Mouse (Mus musculus): ENCODE measurements around the gene Nat8f1. TPM values are rescaled to one million over a fixed set of nuclear protein-coding genes. Genes with fewer than 3 reads are reported as not detected.
"Not testable (repeated sequence)": the region's sequence is repeated elsewhere in the genome, so short reads cannot be mapped to it uniquely, and the experiment has no call there.

The Nat8f1 gene
- polyA plus RNA-seq, 1 experiment from 2014 or later: 4.1 TPM

DNA sequence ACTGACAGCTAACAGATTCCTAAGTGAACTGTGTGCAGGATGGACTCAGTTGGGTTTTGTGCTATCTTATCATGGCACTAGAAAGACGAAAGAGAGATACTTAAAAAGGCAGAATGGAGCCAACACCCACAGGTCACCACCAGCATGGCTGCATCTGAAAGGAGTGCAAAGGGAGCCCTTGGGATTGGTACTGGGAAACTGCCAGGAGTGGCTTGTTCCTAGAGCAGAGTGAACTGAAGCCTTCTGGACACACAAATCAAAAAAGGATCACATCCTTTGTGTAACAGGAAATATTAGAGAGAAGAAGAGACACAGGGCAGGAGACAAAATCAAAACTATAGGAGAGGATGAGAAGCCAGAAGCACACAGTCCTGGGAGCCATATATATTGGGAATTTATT lies 48.5 kb downstream of the Nat8f1 start:
- not testable (repeated sequence) for H3K4me3 ChIP-seq (ENCODE audit: low read depth, low read length); H3K36me3 ChIP-seq (replicated peaks; ENCODE audit: control insufficient read depth, insufficient read depth, low read depth, low read length); H3K27ac ChIP-seq (replicated peaks; ENCODE audit: low read depth, low read length); H3K27me3 ChIP-seq (ENCODE audit: control insufficient read depth, insufficient read depth, low read length); H3K4me1 ChIP-seq (ENCODE audit: control insufficient read depth, insufficient read depth, low read length); H3K4me2 ChIP-seq (ENCODE audit: low read depth, low read length); DNase-seq (ENCODE audit: low spot score); ATAC-seq (replicated peaks; ENCODE audit: insufficient number of reproducible peaks, low FRiP score, low TSS enrichment, low read depth); H3K9ac ChIP-seq (replicated peaks; ENCODE audit: low read length); H3K9me3 ChIP-seq (replicated peaks; ENCODE audit: control insufficient read depth, low read length)
- WGBS: 75% methylated on average over 1 of the region's 1 CpGs

GRCm38 (mm10) chr6:85866166-85866565 lies 49.3 kb downstream of the Nat8f1 start:
- not testable (repeated sequence) for H3K4me3 ChIP-seq (ENCODE audit: low read depth, low read length); H3K4me1 ChIP-seq (ENCODE audit: control insufficient read depth, insufficient read depth, low read length); H3K36me3 ChIP-seq (replicated peaks; ENCODE audit: control insufficient read depth, insufficient read depth, low read depth, low read length); H3K27ac ChIP-seq (replicated peaks; ENCODE audit: low read depth, low read length); DNase-seq (ENCODE audit: low spot score); H3K9ac ChIP-seq (replicated peaks; ENCODE audit: low read length); ATAC-seq (replicated peaks; ENCODE audit: insufficient number of reproducible peaks, low FRiP score, low TSS enrichment, low read depth); H3K4me2 ChIP-seq (ENCODE audit: low read depth, low read length); H3K9me3 ChIP-seq (replicated peaks; ENCODE audit: control insufficient read depth, low read length); H3K27me3 ChIP-seq (ENCODE audit: control insufficient read depth, insufficient read depth, low read length)
- 90% methylated on average over 3 of the region's 3 CpGs for WGBS

DNA sequence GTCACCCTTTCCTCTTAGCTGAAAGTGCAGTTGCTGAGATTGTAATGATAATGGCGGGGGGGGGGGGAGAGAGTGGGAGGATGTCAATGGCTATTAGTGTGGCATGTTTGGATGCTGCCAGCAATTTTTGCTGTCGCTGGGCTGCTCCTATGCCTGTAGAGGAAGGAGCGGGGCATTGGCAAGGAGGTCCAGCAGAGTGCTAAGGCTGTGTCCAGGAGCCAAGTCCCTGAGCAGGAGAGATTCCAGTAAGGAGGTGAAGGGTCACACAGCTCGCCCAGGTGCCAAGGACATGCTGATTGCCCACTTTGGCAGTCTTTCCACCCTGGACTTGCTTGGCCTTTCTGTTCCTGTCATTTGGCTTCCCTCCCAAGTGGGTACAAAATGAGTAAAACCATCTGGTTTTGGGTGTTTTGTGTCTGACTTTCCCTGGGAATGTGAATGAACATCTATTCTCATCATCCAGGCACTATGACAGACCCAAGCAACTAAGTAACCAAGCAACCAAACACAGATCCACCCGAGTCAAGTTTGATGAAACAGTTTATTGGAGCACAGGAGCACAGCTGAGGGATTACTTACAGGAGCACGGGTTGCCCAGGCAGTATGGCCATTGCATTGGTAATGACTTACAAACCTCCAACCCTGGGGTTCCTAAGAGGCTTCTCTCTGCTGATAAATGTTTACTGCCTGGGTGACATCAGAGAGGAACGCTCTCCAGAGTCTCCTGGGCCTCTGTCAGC lies 50.4 kb downstream of the Nat8f1 start:
- H3K9me3 ChIP-seq (replicated peaks; ENCODE audit: control insufficient read depth, low read length); DNase-seq (ENCODE audit: low spot score); H3K4me3 ChIP-seq (ENCODE audit: low read depth, low read length); H3K27ac ChIP-seq (replicated peaks; ENCODE audit: low read depth, low read length); ATAC-seq (replicated peaks; ENCODE audit: insufficient number of reproducible peaks, low FRiP score, low TSS enrichment, low read depth); H3K4me1 ChIP-seq (ENCODE audit: control insufficient read depth, insufficient read depth, low read length); H3K36me3 ChIP-seq (replicated peaks; ENCODE audit: control insufficient read depth, insufficient read depth, low read depth, low read length); H3K27me3 ChIP-seq (ENCODE audit: control insufficient read depth, insufficient read depth, low read length); H3K4me2 ChIP-seq (ENCODE audit: low read depth, low read length); H3K9ac ChIP-seq (replicated peaks; ENCODE audit: low read length): not testable (repeated sequence)
- 84% methylated on average over 6 of the region's 7 CpGs for WGBS

- Histone ChIP-seq H3K27me3 (ENCODE audit: control insufficient read depth, insufficient read depth, low read length) (no peaks in the 10 kb centered on the region), H3K4me3 (ENCODE audit: low read depth, low read length) (no peak overlapping the region), H3K4me2 (ENCODE audit: low read depth, low read length) (no peak overlapping the region), H3K9ac (replicated peaks; ENCODE audit: low read length) (no peak overlapping the region), H3K36me3 (replicated peaks; ENCODE audit: control insufficient read depth, insufficient read depth, low read depth, low read length) (no peaks in the 10 kb centered on the region), H3K27ac (replicated peaks; ENCODE audit: low read depth, low read length) (no peak overlapping the region), H3K4me1 (ENCODE audit: control insufficient read depth, insufficient read depth, low read length) (no peaks in the 10 kb centered on the region), H3K9me3 (replicated peaks; ENCODE audit: control insufficient read depth, low read length) (no peaks in the 10 kb centered on the region)
- DNase-seq (ENCODE audit: low spot score) (no peak), ATAC-seq (replicated peaks; ENCODE audit: insufficient number of reproducible peaks, low FRiP score, low TSS enrichment, low read depth) (no peak)
- WGBS: 96% methylated on average over 2 of the region's 2 CpGs
Measured at GRCm38 (mm10) chr6:85863840-85864239, 51.6 kb downstream of the Nat8f1 start.

DNA sequence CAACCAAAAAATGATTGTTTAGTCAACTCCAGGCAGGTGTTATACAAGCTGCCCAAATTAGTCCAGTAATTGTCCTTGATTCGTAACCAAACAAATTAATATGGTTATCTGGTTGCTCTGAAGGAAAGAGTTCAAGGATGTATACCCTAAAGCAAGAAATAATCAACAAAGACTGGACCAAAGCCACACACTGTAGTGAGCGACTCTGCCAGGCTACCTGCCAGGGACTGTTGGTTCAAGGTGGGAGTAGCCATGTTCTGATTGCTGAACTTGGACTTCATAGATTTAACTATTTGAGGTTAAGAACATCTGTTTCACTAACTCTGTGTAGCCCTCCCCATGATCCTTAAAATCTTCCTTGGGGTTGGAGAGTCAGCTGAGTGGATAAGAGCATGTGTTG lies 52.4 kb downstream of the Nat8f1 start:
- WGBS: 79% methylated on average over 2 of the region's 2 CpGs
- Histone ChIP-seq H3K9me3 (replicated peaks; ENCODE audit: control insufficient read depth, low read length) (no peaks in the 10 kb centered on the region), H3K4me2 (ENCODE audit: low read depth, low read length) (no peak overlapping the region), H3K4me3 (ENCODE audit: low read depth, low read length) (no peak overlapping the region), H3K36me3 (replicated peaks; ENCODE audit: control insufficient read depth, insufficient read depth, low read depth, low read length) (no peaks in the 10 kb centered on the region), H3K4me1 (ENCODE audit: control insufficient read depth, insufficient read depth, low read length) (no peaks in the 10 kb centered on the region), H3K27me3 (ENCODE audit: control insufficient read depth, insufficient read depth, low read length) (no peaks in the 10 kb centered on the region), H3K9ac (replicated peaks; ENCODE audit: low read length) (no peak overlapping the region), H3K27ac (replicated peaks; ENCODE audit: low read depth, low read length) (no peak overlapping the region)
- no peak for ATAC-seq (replicated peaks; ENCODE audit: insufficient number of reproducible peaks, low FRiP score, low TSS enrichment, low read depth)
- DNase-seq (ENCODE audit: low spot score): no peak

DNA sequence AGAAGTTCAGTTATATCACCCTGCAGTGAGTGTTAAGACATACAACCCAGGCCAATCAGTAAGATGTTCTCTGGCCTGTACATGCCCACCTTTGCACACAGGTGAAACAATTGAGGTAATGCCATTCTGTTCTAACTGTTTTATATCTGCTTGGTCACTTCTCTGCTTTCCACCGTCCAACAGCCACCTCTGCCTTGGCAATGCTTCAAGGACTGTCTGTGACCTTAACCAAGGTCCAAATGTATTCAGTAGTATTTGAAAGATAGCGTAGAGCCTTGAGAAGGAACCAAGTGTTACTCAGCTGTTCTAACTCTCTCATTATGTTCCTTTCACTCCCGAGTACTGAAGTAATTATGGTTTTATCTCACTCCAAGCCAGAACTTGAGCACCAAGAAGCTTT lies 52.9 kb downstream of the Nat8f1 start:
- no peaks in the 10 kb centered on the region for H3K9me3 ChIP-seq (replicated peaks; ENCODE audit: control insufficient read depth, low read length)
- no peak for ATAC-seq (replicated peaks; ENCODE audit: insufficient number of reproducible peaks, low FRiP score, low TSS enrichment, low read depth)
- 79% methylated on average over 3 of the region's 3 CpGs for WGBS
- H3K9ac ChIP-seq (replicated peaks; ENCODE audit: low read length): no peak overlapping the region
- H3K4me2 ChIP-seq (ENCODE audit: low read depth, low read length): no peak overlapping the region
- no peaks in the 10 kb centered on the region for H3K36me3 ChIP-seq (replicated peaks; ENCODE audit: control insufficient read depth, insufficient read depth, low read depth, low read length)
- H3K27ac ChIP-seq (replicated peaks; ENCODE audit: low read depth, low read length): no peak overlapping the region
- no peak for DNase-seq (ENCODE audit: low spot score)
- H3K4me3 ChIP-seq (ENCODE audit: low read depth, low read length): no peak overlapping the region
- no peaks in the 10 kb centered on the region for H3K4me1 ChIP-seq (ENCODE audit: control insufficient read depth, insufficient read depth, low read length)
- no peaks in the 10 kb centered on the region for H3K27me3 ChIP-seq (ENCODE audit: control insufficient read depth, insufficient read depth, low read length)

DNA sequence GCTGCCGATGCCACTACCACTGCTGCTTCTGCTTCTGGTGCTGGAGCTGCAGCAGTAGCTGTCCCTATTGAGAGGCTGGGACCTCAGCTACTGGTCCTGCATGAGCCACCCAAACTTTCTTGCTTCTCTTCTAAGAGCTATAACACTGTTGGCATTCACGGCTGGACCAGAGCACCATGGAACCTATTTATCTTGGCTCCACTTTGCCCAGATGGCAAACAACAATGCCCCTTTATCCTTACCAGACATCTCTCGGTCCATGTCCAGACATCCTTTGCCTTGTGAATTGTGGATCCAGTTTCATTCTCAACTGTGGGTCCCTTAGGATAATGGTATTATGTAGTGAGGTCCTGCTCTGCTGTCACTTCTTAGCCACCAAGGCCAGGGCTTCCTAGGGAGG lies 54.2 kb downstream of the Nat8f1 start:
- Histone ChIP-seq H3K4me2 (ENCODE audit: low read depth, low read length) (no peak overlapping the region), H3K27me3 (ENCODE audit: control insufficient read depth, insufficient read depth, low read length) (no peaks in the 10 kb centered on the region), H3K27ac (replicated peaks; ENCODE audit: low read depth, low read length) (no peak overlapping the region), H3K36me3 (replicated peaks; ENCODE audit: control insufficient read depth, insufficient read depth, low read depth, low read length) (no peaks in the 10 kb centered on the region), H3K9me3 (replicated peaks; ENCODE audit: control insufficient read depth, low read length) (no peaks in the 10 kb centered on the region), H3K9ac (replicated peaks; ENCODE audit: low read length) (no peak overlapping the region), H3K4me3 (ENCODE audit: low read depth, low read length) (no peak overlapping the region), H3K4me1 (ENCODE audit: control insufficient read depth, insufficient read depth, low read length) (no peaks in the 10 kb centered on the region)
- no peak for ATAC-seq (replicated peaks; ENCODE audit: insufficient number of reproducible peaks, low FRiP score, low TSS enrichment, low read depth)
- no peak for DNase-seq (ENCODE audit: low spot score)
- 77% methylated on average over 3 of the region's 3 CpGs for WGBS

All from embryonic facial prominence, embryonic 11.5 days (tissue).